Mouse (Mus musculus) small intestine, adult 2 months (tissue): ENCODE measurements at regions not wholly inside any gene's neighbourhood (a gene's known extent, or its start where the extent isn't known, plus 50 kb on each side); places are given as distances from the start of the nearest gene placed in this dataset.

Source experiments
- CTCF ChIP-seq: fragments of 200-500 bp; IDR thresholded peaks from 2 replicates; pipeline ENCODE4 v1.5.1; 2012; ENCODE audit warnings: low read depth, mild to moderate bottlenecking, control low read depth, inconsistent platforms, low read length, moderate library complexity, mixed read lengths; ENCODE audit not compliant: insufficient replicate concordance, insufficient read length; ENCODE audit errors: extremely low read depth
- POLR2A ChIP-seq: fragments of 200-500 bp; IDR thresholded peaks from 2 replicates; pipeline ENCODE4 v1.6.1; 2012; ENCODE audit warnings: low read depth, mild to moderate bottlenecking, control low read depth, inconsistent platforms, low read length, moderate library complexity

DNA sequence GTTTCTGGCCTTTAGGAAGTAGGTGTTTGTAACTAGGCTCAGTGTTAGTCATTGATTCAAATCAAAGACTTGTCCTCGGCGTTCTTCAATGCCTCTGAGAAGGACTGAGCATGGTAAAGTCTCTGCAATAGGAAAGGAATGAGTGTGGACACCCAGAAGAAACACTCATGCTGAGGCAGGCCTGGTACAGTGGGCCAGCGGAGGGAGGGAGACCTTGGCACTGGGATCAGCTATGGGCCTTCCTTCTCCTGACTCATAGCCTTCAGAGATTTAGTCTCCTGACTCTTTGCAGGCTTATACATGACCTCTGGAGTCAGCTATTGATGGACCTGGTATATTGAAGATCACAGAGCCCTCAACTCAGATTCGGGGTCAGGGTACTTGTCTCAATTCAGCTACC, 132.8 kb upstream of the Gas1 start:
- TF ChIP-seq POLR2A (no peak), CTCF (no peak)
